Mouse (Mus musculus) layer of hippocampus, postnatal 36 days (tissue): ENCODE measurements around the gene Dynlrb1. TPM values are rescaled to one million over a fixed set of nuclear protein-coding genes. Genes with fewer than 3 reads are reported as not detected.

Experiments
- DNase-seq, 2 experiments: peaks; one replicate each; pipeline ENCODE4 v3.0.0; 2022
- total RNA-seq, 2 experiments: library from RNA; stranded (reverse); gene quantifications; 2 replicates each; pipeline ENCODE4 v1.2.3; 2021

Gene Dynlrb1
- 100 to 1,000 TPM; 288 to 301 TPM for total RNA-seq

- DNase-seq, result peak; percentile 98 to 99
Measured at GRCm38 (mm10) chr2:155236362-155236992, at the start of gene Dynlrb1. Gene Dynlrb1, plus strand, starts transcription at chr2:155236533.

GRCm38 (mm10) chr2:155207419-155207818 lies 28.9 kb upstream of the Dynlrb1 start:
- DNase-seq, result no peak

GRCm38 (mm10) chr2:155223145-155223544 lies 13.2 kb upstream of the Dynlrb1 start:
- DNase-seq, result no peak

GRCm38 (mm10) chr2:155224721-155225120 lies 11.6 kb upstream of the Dynlrb1 start:
- DNase-seq, result no peak

GRCm38 (mm10) chr2:155235746-155236361 lies 479 bp upstream of the Dynlrb1 start:
- no peak for DNase-seq

GRCm38 (mm10) chr2:155237276-155237675 lies 943 bp downstream of the Dynlrb1 start:
- no peak for DNase-seq

- DNase-seq, result no peak
Measured at GRCm38 (mm10) chr2:155240915-155241314, 4.6 kb downstream of the Dynlrb1 start.

GRCm38 (mm10) chr2:155242296-155242855 lies 6.0 kb downstream of the Dynlrb1 start:
- DNase-seq, result no peak

- no peak for DNase-seq
Measured at GRCm38 (mm10) chr2:155246231-155246630, 9.9 kb downstream of the Dynlrb1 start.

- no peak for DNase-seq
Measured at GRCm38 (mm10) chr2:155248206-155248605, 11.9 kb downstream of the Dynlrb1 start.

- no peak for DNase-seq
Measured at GRCm38 (mm10) chr2:155248718-155249117, 12.4 kb downstream of the Dynlrb1 start.

- no peak for DNase-seq
Measured at GRCm38 (mm10) chr2:155249588-155249987, 13.3 kb downstream of the Dynlrb1 start.

- no peak for DNase-seq
Measured at GRCm38 (mm10) chr2:155265526-155265925, 29.2 kb downstream of the Dynlrb1 start.

GRCm38 (mm10) chr2:155266896-155267295 lies 30.6 kb downstream of the Dynlrb1 start:
- DNase-seq, result no peak

GRCm38 (mm10) chr2:155271957-155272356 lies 35.6 kb downstream of the Dynlrb1 start:
- DNase-seq, result no peak

GRCm38 (mm10) chr2:155272396-155273170 lies 36.2 kb downstream of the Dynlrb1 start:
- no peak for DNase-seq

- DNase-seq, result no peak
Measured at GRCm38 (mm10) chr2:155273603-155274002, 37.3 kb downstream of the Dynlrb1 start.

- DNase-seq, result peak; percentile 97
Measured at GRCm38 (mm10) chr2:155276195-155276594, 39.9 kb downstream of the Dynlrb1 start, which contains the start of gene Map1lc3a. Gene Map1lc3a, plus strand, starts transcription at chr2:155276297.

- DNase-seq, result peak in 1 of 2 experiments; percentile 59
Measured at GRCm38 (mm10) chr2:155276621-155277175, 40.4 kb downstream of the Dynlrb1 start.

- no peak for DNase-seq
Measured at GRCm38 (mm10) chr2:155277721-155278120, 41.4 kb downstream of the Dynlrb1 start.

- DNase-seq, result no peak
Measured at GRCm38 (mm10) chr2:155278361-155278760, 42.0 kb downstream of the Dynlrb1 start.

- DNase-seq, result no peak
Measured at GRCm38 (mm10) chr2:155279163-155279562, 42.8 kb downstream of the Dynlrb1 start.

- DNase-seq, result no peak
Measured at GRCm38 (mm10) chr2:155280116-155280515, 43.8 kb downstream of the Dynlrb1 start.
